Mouse (Mus musculus): Measurements from ENCODE around the gene Pole3. TPM values are rescaled to one million over a fixed set of nuclear protein-coding genes. Genes with fewer than 3 reads are reported as not detected.
A peak's percentile ranks its signal among the peaks of the same experiment; 100 is the strongest.
"Not testable (repeated sequence)": the region's sequence is repeated elsewhere in the genome, so short reads cannot be mapped to it uniquely, and the experiment has no call there.

The Pole3 gene
- polyA plus RNA-seq, 1 experiment from 2014 or later: 38.0 TPM

DNA sequence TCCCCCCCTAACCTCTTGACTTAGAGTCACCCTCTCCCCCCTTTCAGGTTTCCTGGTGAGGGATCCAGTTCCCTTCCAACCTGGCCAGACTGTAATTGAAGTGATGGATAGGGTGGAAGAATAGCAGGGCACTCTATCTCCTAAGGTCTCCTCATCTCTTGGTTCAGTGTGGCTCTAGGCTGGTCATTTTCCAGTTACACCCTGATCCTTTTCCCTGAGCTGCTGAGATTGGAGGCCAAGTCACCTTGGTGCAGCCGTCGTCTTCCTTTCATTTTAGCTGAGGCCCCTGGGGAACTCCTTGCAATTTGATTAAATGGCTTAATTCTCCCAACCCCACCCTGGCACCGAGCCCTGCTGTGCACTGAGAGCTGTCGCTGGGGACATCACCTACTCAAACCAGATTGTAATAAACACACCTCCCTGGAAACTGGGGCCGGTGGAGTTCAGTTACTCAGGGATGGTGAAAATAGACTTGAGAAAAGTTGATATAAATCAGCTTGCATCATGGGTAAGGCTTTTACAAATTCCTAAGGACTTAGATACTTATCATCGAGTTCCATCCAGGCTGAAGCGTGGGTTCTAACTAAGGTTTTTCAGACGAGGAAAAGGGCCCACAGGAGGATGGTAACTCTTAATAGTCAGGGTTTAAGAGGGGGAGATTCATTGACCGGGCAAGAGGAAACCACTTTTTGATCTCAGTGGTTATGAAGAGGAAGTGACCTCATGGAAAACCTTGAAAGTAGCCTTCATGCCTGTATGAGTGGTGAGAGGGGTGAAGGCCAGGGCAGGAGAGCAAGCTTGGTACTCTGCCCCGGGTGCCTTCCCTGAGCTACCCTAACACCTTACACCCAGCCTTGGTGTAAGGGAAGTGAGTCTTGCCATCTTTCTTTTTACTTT lies 43.9 kb downstream of the Pole3 start:
- Histone ChIP-seq H3K9ac (ENCODE audit: low read depth, low read length) (no peak overlapping the region), H3K4me3 (ENCODE audit: low read depth, low read length) (peak overlapping the region; percentile 60), H3K4me2 (replicated peaks; ENCODE audit: low read depth) (peak overlapping the region; percentile 91), H3K4me1 (replicated peaks; ENCODE audit: control insufficient read depth, insufficient read depth, low read length) (peaks cover 7% of the 10 kb centered on the region; the same call in 1 of the 2 replicates), H3K27ac (ENCODE audit: low read depth, low read length) (no peak overlapping the region), H3K36me3 (ENCODE audit: control insufficient read depth, insufficient read depth) (no peaks in the 10 kb centered on the region), H3K27me3 (replicated peaks; ENCODE audit: control insufficient read depth, insufficient read depth, low read length) (no peaks in the 10 kb centered on the region), H3K9me3 (ENCODE audit: control insufficient read depth) (no peaks in the 10 kb centered on the region)
- no peak for TF ChIP-seq CTCF (IDR thresholded peaks at IDR 0.05; ENCODE audit: low read depth)
- WGBS: 20% methylated on average over 10 of the region's 10 CpGs
- no peak for ATAC-seq

DNA sequence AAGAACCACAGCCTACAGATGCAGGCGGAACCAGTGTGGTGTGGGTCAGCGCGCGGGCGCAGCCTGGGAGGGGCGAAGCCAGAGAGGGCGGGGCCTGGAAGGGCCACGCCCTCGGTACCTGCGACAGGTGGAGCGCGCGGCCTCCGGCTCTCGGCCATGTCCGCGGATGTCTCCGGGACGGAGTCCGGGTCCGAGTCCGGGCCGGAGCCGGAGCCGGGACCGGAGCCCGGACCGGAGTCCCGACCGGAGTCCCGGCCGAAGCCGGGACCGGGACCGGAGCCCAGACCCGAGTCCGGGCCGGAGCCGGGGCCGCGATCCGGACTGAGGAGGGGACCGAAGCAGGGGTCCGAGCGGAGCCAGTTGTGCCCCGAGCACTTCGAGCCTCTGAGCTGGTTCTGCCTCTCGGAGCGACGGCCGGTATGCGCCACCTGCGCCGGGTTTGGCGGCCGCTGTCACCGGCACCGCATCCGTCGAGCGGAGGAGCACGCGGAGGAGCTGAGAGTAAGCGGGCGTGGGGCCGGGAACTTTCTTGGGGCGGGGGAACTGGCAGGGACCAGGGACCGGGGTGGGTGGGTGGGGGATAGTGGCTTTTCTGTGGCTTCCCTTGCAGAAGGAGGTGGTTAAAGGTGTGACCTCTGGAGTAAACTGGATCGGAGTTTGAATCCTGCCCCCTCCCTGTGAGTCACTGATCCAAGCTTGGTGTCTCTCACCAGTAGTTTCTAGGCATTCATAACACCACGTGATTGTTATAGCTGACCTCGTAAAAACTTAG lies 44.7 kb downstream of the Pole3 start, which contains the start of gene Bspry:
TSS of gene Bspry (plus strand) at position 117 of the 772 bp plus-strand sequence.
- Histone ChIP-seq H3K27me3 (replicated peaks; ENCODE audit: control insufficient read depth, insufficient read depth, low read length) (no peaks in the 10 kb centered on the region), H3K9ac (ENCODE audit: low read depth, low read length) (peak within 1 kb of the TSS; percentile 66), H3K36me3 (ENCODE audit: control insufficient read depth, insufficient read depth) (no peaks in the 10 kb centered on the region), H3K27ac (ENCODE audit: low read depth, low read length) (peak within 1 kb of the TSS; percentile 73), H3K4me2 (replicated peaks; ENCODE audit: low read depth) (peak within 1 kb of the TSS; percentile 91), H3K4me1 (replicated peaks; ENCODE audit: control insufficient read depth, insufficient read depth, low read length) (no peaks in the 10 kb centered on the region), H3K9me3 (ENCODE audit: control insufficient read depth) (no peaks in the 10 kb centered on the region), H3K4me3 (ENCODE audit: low read depth, low read length) (peak within 1 kb of the TSS; percentile 60)
- ATAC-seq: peak; percentile 88
- no peak for TF ChIP-seq CTCF (IDR thresholded peaks at IDR 0.05; ENCODE audit: low read depth)
- 1% methylated on average over 70 of the region's 71 CpGs for WGBS

- Histone ChIP-seq H3K4me2 (replicated peaks; ENCODE audit: low read depth) (peak overlapping the region; percentile 91), H3K9ac (ENCODE audit: low read depth, low read length) (peak overlapping the region; percentile 66; the same call in 1 of the 2 replicates), H3K4me3 (ENCODE audit: low read depth, low read length) (peak overlapping the region; percentile 60)
- H3K27me3 ChIP-seq (replicated peaks; ENCODE audit: control insufficient read depth, insufficient read depth, low read length); H3K4me1 ChIP-seq (replicated peaks; ENCODE audit: control insufficient read depth, insufficient read depth, low read length); H3K27ac ChIP-seq (ENCODE audit: low read depth, low read length); H3K9me3 ChIP-seq (ENCODE audit: control insufficient read depth); ATAC-seq; H3K36me3 ChIP-seq (ENCODE audit: control insufficient read depth, insufficient read depth): not testable (repeated sequence)
- TF ChIP-seq CTCF (IDR thresholded peaks at IDR 0.05; ENCODE audit: low read depth): peak; percentile 76
- 11% methylated on average over 11 of the region's 11 CpGs for WGBS
Measured at GRCm38 (mm10) chr4:62479593-62479936, 45.3 kb downstream of the Pole3 start.

GRCm38 (mm10) chr4:62477542-62478244 lies 47.2 kb downstream of the Pole3 start:
- Histone ChIP-seq H3K36me3 (ENCODE audit: control insufficient read depth, insufficient read depth) (no peaks in the 10 kb centered on the region), H3K4me1 (replicated peaks; ENCODE audit: control insufficient read depth, insufficient read depth, low read length) (no peaks in the 10 kb centered on the region), H3K4me2 (replicated peaks; ENCODE audit: low read depth) (no peak overlapping the region), H3K27ac (ENCODE audit: low read depth, low read length) (no peak overlapping the region), H3K9me3 (ENCODE audit: control insufficient read depth) (no peaks in the 10 kb centered on the region), H3K9ac (ENCODE audit: low read depth, low read length) (no peak overlapping the region), H3K4me3 (ENCODE audit: low read depth, low read length) (no peak overlapping the region), H3K27me3 (replicated peaks; ENCODE audit: control insufficient read depth, insufficient read depth, low read length) (no peaks in the 10 kb centered on the region)
- no peak for TF ChIP-seq CTCF (IDR thresholded peaks at IDR 0.05; ENCODE audit: low read depth)
- 44% methylated on average over 6 of the region's 6 CpGs for WGBS
- no peak for ATAC-seq

GRCm38 (mm10) chr4:62475793-62476192 lies 49.1 kb downstream of the Pole3 start:
- no peak overlapping the region for H3K4me2 ChIP-seq (replicated peaks; ENCODE audit: low read depth)
- 47% methylated on average over 6 of the region's 6 CpGs for WGBS
- H3K27ac ChIP-seq (ENCODE audit: low read depth, low read length): no peak overlapping the region; the same call in 1 of the 2 replicates
- no peak overlapping the region for H3K4me3 ChIP-seq (ENCODE audit: low read depth, low read length)
- H3K27me3 ChIP-seq (replicated peaks; ENCODE audit: control insufficient read depth, insufficient read depth, low read length): no peaks in the 10 kb centered on the region
- no peak for TF ChIP-seq CTCF (IDR thresholded peaks at IDR 0.05; ENCODE audit: low read depth)
- no peaks in the 10 kb centered on the region for H3K36me3 ChIP-seq (ENCODE audit: control insufficient read depth, insufficient read depth)
- no peaks in the 10 kb centered on the region for H3K9me3 ChIP-seq (ENCODE audit: control insufficient read depth)
- no peaks in the 10 kb centered on the region for H3K4me1 ChIP-seq (replicated peaks; ENCODE audit: control insufficient read depth, insufficient read depth, low read length)
- peak; percentile 69 for ATAC-seq
- H3K9ac ChIP-seq (ENCODE audit: low read depth, low read length): no peak overlapping the region

GRCm38 (mm10) chr4:62475131-62475530 lies 49.7 kb downstream of the Pole3 start:
- Histone ChIP-seq H3K9me3 (ENCODE audit: control insufficient read depth) (no peaks in the 10 kb centered on the region), H3K27me3 (replicated peaks; ENCODE audit: control insufficient read depth, insufficient read depth, low read length) (no peaks in the 10 kb centered on the region), H3K9ac (ENCODE audit: low read depth, low read length) (no peak overlapping the region), H3K4me1 (replicated peaks; ENCODE audit: control insufficient read depth, insufficient read depth, low read length) (0 out of 2 replicates have a peak, but pooled peaks cover 2% of the 10 kb centered on the region), H3K36me3 (ENCODE audit: control insufficient read depth, insufficient read depth) (no peaks in the 10 kb centered on the region), H3K27ac (ENCODE audit: low read depth, low read length) (no peak overlapping the region), H3K4me2 (replicated peaks; ENCODE audit: low read depth) (no peak overlapping the region), H3K4me3 (ENCODE audit: low read depth, low read length) (no peak overlapping the region)
- no peak for ATAC-seq
- no peak for TF ChIP-seq CTCF (IDR thresholded peaks at IDR 0.05; ENCODE audit: low read depth)
- WGBS: 67% methylated on average over 2 of the region's 2 CpGs

Other genes starting within 250 kb of the Pole3 start
- gene Fkbp15, start 164.5 kb downstream of the Pole3 start, polyA plus RNA-seq (2015; fragmentation: Nextera tagmentation; extraction: Ambion mirVana): 16.9 and 18.3 TPM in 2 replicates
- 133 and 150 TPM in 2 replicates for gene Slc31a1, start 164.3 kb downstream of the Pole3 start, polyA plus RNA-seq (2015; fragmentation: Nextera tagmentation; extraction: Ambion mirVana)
- gene Cdc26, start 116.4 kb downstream of the Pole3 start, polyA plus RNA-seq (2015; fragmentation: Nextera tagmentation; extraction: Ambion mirVana): 72.5 and 73.7 TPM in 2 replicates
- 6.9 and 8.0 TPM in 2 replicates for gene Prpf4, start 116.3 kb downstream of the Pole3 start, polyA plus RNA-seq (2015; fragmentation: Nextera tagmentation; extraction: Ambion mirVana)
- 0.14 and 0.35 TPM in 2 replicates for gene Rnf183, start 89.8 kb downstream of the Pole3 start, polyA plus RNA-seq (2015; fragmentation: Nextera tagmentation; extraction: Ambion mirVana)
- gene Wdr31, start 54.2 kb downstream of the Pole3 start, polyA plus RNA-seq (2015; fragmentation: Nextera tagmentation; extraction: Ambion mirVana): 1.6 and 1.8 TPM in 2 replicates
- 14.7 and 20.5 TPM in 2 replicates for gene Bspry, start 45.0 kb downstream of the Pole3 start, polyA plus RNA-seq (2015; fragmentation: Nextera tagmentation; extraction: Ambion mirVana)
- gene Hdhd3, start 21.6 kb downstream of the Pole3 start, polyA plus RNA-seq (2015; fragmentation: Nextera tagmentation; extraction: Ambion mirVana): 125 and 145 TPM in 2 replicates
- gene Alad, start 5.2 kb downstream of the Pole3 start, polyA plus RNA-seq (2015; fragmentation: Nextera tagmentation; extraction: Ambion mirVana): 156 and 168 TPM in 2 replicates
- 0.27 TPM in 1 of 2 replicates, not detected in the other for gene 4933430I17Rik, start 301 bp upstream of the Pole3 start, polyA plus RNA-seq (2015; fragmentation: Nextera tagmentation; extraction: Ambion mirVana)
- gene Rgs3, start 34.8 kb upstream of the Pole3 start, polyA plus RNA-seq (2015; fragmentation: Nextera tagmentation; extraction: Ambion mirVana): 30.1 and 30.8 TPM in 2 replicates